Mouse (Mus musculus): ENCODE data around the gene Ulk4.

DNA sequence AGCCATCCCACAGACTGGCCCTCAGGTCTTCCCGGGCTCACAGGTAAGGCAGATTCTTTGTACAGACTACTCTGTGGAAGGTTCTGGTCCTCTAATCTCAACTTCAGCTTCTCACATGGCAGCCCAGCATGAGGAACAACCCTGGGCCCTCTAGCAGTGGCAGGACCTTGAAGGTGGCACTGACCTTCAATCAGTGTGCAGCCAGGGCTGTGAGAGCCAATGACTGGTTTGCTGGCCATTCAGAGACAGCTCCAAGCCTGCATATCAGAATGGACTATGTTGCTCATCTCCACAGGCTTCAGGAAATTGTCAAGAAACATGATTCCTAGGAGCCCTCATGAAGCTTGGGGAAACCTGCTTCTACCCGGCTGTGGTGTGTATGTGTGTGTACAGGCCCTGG lies 302.8 kb downstream of the Ulk4 start:
- TF ChIP-seq CTCF (IDR thresholded peaks at IDR 0.05): no peak
- no peak for TF ChIP-seq POLR2A (IDR thresholded peaks at IDR 0.05; ENCODE audit: insufficient read depth, low read depth, low read length)
